Mouse (Mus musculus): ENCODE data around the gene Upk3a. TPM values are rescaled to one million over a fixed set of nuclear protein-coding genes. Genes with fewer than 3 reads are reported as not detected.

Upk3a gene
- polyA plus RNA-seq, 1 experiment from 2014 or later: 0.91 TPM

DNA sequence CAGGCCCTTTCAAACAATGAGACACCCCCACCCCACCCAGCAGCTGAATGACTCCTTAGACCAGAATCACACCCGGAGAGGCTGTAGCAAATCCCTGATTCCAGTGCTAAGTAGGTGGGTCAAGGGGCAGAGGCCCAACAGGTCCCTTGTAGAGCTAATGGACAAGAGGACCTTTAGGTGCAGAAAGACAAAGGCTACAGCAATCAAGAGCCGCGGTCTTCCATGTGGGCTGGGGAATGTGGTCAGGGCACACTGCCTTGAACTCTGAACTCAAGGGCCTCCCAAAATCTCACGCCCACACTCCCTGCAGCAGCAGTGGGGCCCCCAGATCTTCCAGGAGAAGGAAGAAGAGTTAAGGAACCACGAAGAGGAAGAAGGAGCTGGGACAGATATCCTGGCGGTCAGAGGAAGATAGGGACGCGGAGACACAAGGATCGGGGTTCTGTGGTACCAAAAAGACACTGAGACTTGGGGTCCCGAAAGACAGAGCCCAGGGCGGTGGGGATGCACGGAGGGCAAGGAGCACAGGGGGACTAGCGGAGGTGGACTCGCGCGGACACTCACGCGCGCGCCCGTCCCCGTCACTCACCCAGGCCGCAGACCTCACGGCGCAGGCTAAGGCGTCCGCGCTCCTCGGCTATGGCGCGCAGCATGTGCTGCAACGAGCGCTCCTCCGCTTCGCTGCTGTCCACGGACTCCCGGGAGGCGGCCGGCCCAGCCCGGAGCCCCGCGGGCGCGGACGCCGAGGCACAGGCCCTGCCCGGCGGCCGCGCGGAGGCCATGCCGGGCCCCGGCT is 29.7 kb upstream of the Upk3a start:
- peak overlapping the region; percentile 93 for H3K4me3 ChIP-seq
- H3K9me3 ChIP-seq: no peaks in the 10 kb centered on the region
- H3K27ac ChIP-seq (replicated peaks): peak overlapping the region; percentile 78
- H3K36me3 ChIP-seq: no peaks in the 10 kb centered on the region
- peaks cover 51% of the 10 kb centered on the region for H3K4me1 ChIP-seq (replicated peaks)
- peak overlapping the region; percentile 94 for H3K9ac ChIP-seq
- H3K27me3 ChIP-seq: no peaks in the 10 kb centered on the region
- 0% methylated on average over 42 of the region's 53 CpGs for WGBS
- peak overlapping the region; percentile 78 for H3K4me2 ChIP-seq
- peak; percentile 62 for ATAC-seq (ENCODE audit: low FRiP score, low read depth)

DNA sequence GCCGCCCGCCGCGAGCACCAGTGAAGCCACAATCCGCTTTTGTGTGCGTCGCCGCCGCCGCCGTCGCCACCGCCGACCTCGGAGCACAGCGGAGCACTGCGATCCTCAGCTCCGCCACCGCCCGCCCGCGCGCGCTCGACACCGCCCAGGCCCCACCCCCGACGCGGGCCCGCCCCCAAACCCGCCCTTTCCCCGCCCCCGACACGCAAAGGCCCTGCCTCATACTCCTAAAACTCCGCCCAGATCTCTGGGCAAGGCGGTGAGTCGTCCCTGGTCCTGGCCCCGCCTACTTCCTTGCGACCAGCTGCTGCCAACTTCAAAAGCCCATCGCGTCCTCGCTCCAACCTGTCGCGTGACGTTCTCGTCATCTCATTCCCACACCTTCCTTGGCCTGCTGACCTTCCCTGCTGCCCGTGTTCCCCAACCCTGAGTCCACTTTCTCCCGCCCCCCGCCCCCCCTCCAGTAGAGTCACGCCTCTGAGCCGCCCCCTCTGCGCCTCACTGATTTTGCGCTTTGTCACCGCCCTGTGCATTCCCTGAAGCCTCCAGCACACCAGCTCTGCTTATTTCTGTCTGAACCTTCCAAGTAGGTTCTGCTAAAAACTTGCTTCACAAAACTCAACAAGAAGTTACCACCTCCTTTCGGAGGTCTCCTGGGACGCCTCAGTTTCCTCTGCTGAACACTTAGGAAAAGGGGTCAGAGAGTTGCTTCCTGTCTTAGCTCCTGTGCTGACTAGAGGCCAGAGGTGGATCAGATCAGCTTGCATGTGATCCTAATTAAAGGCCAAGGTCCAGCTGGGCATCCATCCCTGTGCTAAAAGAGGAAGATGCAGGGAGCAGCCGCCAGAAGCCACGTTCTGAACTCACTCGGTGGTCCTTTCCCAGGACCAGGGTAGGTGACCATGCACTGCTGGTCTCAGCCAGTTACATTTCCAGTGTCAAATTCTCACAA is 28.8 kb upstream of the Upk3a start, which contains the start of gene 5031439G07Rik:
Gene 5031439G07Rik, minus strand, starts transcription at position 678 of the 952 bp plus-strand sequence.
- 2% methylated on average over 51 of the region's 59 CpGs for WGBS
- peak within 1 kb of the TSS; percentile 94 for H3K9ac ChIP-seq
- peaks cover 46% of the 10 kb centered on the region for H3K4me1 ChIP-seq (replicated peaks)
- peak; percentile 90 for ATAC-seq (ENCODE audit: low FRiP score, low read depth)
- no peaks in the 10 kb centered on the region for H3K9me3 ChIP-seq
- H3K27ac ChIP-seq (replicated peaks): peak within 1 kb of the TSS; percentile 78
- no peaks in the 10 kb centered on the region for H3K27me3 ChIP-seq
- peak within 1 kb of the TSS; percentile 78 for H3K4me2 ChIP-seq
- H3K4me3 ChIP-seq: peak within 1 kb of the TSS; percentile 93
- no peaks in the 10 kb centered on the region for H3K36me3 ChIP-seq

DNA sequence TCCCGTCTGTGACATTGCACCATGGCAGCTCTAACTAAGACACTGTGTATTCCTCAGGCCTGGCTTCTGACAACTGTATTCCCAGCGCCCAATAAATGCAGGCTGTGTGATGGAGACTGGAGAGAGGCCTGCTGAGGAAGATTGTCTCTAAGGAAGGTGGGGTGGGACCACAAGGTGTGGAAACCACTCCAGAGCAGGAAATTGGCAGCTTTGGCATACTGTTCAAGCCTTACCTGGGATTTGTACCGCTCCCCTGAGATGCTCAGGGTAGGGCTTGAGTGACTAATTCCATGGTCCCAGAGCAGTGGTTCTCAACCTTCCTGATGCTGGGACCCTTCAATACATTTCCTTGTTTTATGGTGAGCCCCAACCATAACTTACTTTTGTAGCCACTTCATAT is 27.8 kb upstream of the Upk3a start:
- H3K9me3 ChIP-seq: no peaks in the 10 kb centered on the region
- 78% methylated on average over 3 of the region's 3 CpGs for WGBS
- no peak overlapping the region for H3K4me3 ChIP-seq
- no peak overlapping the region for H3K27ac ChIP-seq (replicated peaks)
- no peaks in the 10 kb centered on the region for H3K36me3 ChIP-seq
- H3K4me1 ChIP-seq (replicated peaks): peaks cover 36% of the 10 kb centered on the region
- H3K4me2 ChIP-seq: no peak overlapping the region
- H3K27me3 ChIP-seq: no peaks in the 10 kb centered on the region
- H3K9ac ChIP-seq: no peak overlapping the region
- ATAC-seq (ENCODE audit: low FRiP score, low read depth): no peak

DNA sequence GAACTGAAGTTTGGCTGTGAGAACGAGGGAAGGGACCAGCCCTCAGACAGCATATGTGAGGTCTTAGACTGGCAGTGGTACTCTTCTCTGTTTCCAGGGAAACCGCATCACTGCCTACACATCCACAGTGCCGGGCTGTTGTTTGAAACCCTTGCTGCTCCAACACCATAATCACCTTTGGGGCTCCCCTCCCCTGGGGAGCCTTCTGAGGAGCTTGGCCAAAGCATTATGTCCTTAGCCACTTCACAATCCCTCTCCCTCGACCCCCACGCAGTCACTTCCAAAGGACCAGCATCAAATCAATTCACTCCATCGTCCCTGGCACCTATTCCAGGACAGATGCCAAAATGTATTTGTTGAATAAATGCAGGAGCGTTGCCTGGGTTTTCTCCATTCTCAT is 27.2 kb upstream of the Upk3a start:
- no peak overlapping the region for H3K9ac ChIP-seq
- no peak overlapping the region for H3K27ac ChIP-seq (replicated peaks)
- no peaks in the 10 kb centered on the region for H3K9me3 ChIP-seq
- no peak for ATAC-seq (ENCODE audit: low FRiP score, low read depth)
- no peak overlapping the region for H3K4me2 ChIP-seq
- H3K27me3 ChIP-seq: no peaks in the 10 kb centered on the region
- peaks cover 35% of the 10 kb centered on the region for H3K4me1 ChIP-seq (replicated peaks)
- WGBS: 41% methylated on average over 7 of the region's 7 CpGs
- H3K4me3 ChIP-seq: no peak overlapping the region
- no peaks in the 10 kb centered on the region for H3K36me3 ChIP-seq

DNA sequence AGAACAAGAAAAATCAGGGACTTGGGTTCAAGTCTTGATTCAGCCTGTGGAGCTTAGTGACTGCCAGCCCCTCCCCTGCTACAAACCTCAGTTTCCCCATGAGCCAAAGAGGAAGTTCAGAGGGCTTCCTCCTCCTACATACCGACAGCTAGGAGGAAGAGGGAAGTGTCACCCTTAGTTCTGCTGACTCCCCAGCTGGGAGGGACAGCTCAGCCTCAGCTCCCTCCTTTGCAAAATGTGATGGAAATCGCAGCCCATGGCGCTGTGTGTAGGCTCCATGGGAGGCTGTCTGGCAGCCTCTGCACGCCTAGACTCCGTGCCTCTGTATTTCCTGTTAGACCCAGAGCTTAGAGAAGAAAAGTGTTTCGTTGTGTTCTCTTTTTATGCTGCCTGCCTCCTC is 22.4 kb upstream of the Upk3a start:
- Histone ChIP-seq H3K27ac (replicated peaks) (no peak overlapping the region), H3K9ac (no peak overlapping the region), H3K4me1 (replicated peaks) (peaks cover 3% of the 10 kb centered on the region), H3K4me2 (no peak overlapping the region), H3K4me3 (no peak overlapping the region), H3K27me3 (no peaks in the 10 kb centered on the region), H3K9me3 (no peaks in the 10 kb centered on the region), H3K36me3 (no peaks in the 10 kb centered on the region)
- ATAC-seq (ENCODE audit: low FRiP score, low read depth): no peak
- 39% methylated on average over 6 of the region's 6 CpGs for WGBS

DNA sequence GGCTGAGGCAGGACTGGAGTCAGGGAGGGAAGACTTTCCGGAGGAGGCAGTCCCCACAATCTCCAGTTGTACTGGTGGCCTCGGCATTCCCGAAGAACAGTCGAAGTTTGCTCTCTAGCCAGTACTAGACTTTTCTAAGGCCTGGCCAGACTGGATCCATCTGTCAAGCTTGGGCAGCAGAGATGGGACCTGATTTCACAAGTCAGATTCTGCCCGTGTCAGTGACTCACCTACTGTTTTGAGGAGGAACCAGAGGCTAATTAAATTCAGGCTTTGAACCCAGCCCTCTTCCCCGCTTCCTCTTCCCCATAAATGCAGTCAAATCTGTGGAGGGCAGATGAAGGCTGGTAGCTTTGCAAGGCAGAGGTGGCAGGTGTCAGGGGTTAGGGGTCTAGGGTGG is 21.9 kb upstream of the Upk3a start:
- H3K4me1 ChIP-seq (replicated peaks): no peaks in the 10 kb centered on the region
- no peak overlapping the region for H3K4me2 ChIP-seq
- no peak overlapping the region for H3K9ac ChIP-seq
- H3K9me3 ChIP-seq: no peaks in the 10 kb centered on the region
- no peaks in the 10 kb centered on the region for H3K36me3 ChIP-seq
- no peak for ATAC-seq (ENCODE audit: low FRiP score, low read depth)
- no peaks in the 10 kb centered on the region for H3K27me3 ChIP-seq
- no peak overlapping the region for H3K4me3 ChIP-seq
- H3K27ac ChIP-seq (replicated peaks): no peak overlapping the region
- WGBS: 63% methylated on average over 6 of the region's 6 CpGs

DNA sequence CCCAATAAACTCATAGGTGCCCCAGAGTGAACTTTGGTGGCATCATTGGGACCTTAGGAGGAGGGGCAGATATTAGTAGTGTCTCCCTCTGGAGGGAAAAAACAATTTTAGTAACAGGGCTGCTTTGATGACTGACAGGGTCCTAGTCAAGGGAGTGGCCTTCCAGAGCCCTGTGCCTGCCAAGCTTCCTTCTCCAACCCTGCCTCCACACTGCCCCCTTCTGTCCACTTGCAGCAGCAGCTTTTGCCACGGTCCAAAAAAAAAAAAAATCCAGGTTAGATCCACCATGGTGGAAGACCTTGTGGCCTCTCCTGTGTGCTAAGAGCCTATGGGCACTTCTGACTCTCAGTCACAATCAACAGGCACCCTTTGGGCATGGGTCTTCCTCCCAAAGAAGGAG is 21.0 kb upstream of the Upk3a start:
- H3K27ac ChIP-seq (replicated peaks): no peak overlapping the region
- no peak overlapping the region for H3K4me2 ChIP-seq
- H3K4me1 ChIP-seq (replicated peaks): no peaks in the 10 kb centered on the region
- WGBS: 13% methylated on average over 1 of the region's 1 CpGs
- no peak for ATAC-seq (ENCODE audit: low FRiP score, low read depth)
- H3K4me3 ChIP-seq: no peak overlapping the region
- no peaks in the 10 kb centered on the region for H3K36me3 ChIP-seq
- no peak overlapping the region for H3K9ac ChIP-seq
- no peaks in the 10 kb centered on the region for H3K9me3 ChIP-seq
- H3K27me3 ChIP-seq: no peaks in the 10 kb centered on the region

DNA sequence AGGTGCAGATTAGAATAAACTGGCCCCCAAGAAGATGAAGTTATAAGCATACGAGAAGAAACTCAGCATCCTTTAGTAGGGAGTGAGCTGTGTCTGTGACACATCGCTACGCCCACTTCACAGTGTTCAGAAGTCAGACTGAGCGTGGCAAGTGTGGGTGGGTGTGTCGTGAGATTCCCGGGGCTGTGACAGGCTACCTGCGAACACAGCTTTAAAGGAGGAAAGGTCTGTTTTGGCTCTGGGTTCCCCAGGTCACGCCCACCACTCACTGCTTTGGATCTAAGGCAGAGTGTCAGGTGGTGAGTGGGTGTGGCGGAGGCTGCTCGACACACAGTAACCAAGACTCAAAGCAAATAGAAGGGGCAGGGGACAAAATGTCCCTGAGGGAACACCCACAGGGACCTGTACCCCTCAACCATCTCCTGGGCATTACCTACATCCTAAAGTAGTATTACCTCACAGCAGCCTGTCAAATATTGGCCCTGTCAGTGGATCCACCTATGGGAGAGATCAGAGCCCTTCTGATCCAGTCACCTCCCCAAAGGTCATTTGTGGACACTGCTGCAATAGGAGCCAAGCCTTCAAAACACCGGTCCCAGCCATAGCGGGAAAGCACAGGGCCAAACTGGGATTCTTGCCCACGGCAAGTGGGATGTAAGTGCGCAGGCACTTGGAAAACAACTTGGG is 19.0 kb upstream of the Upk3a start:
- H3K4me2 ChIP-seq: no peak overlapping the region
- WGBS: 79% methylated on average over 14 of the region's 14 CpGs
- ATAC-seq (ENCODE audit: low FRiP score, low read depth): no peak
- no peaks in the 10 kb centered on the region for H3K9me3 ChIP-seq
- no peaks in the 10 kb centered on the region for H3K27me3 ChIP-seq
- H3K36me3 ChIP-seq: no peaks in the 10 kb centered on the region
- no peaks in the 10 kb centered on the region for H3K4me1 ChIP-seq (replicated peaks)
- H3K9ac ChIP-seq: no peak overlapping the region
- no peak overlapping the region for H3K4me3 ChIP-seq
- no peak overlapping the region for H3K27ac ChIP-seq (replicated peaks)

DNA sequence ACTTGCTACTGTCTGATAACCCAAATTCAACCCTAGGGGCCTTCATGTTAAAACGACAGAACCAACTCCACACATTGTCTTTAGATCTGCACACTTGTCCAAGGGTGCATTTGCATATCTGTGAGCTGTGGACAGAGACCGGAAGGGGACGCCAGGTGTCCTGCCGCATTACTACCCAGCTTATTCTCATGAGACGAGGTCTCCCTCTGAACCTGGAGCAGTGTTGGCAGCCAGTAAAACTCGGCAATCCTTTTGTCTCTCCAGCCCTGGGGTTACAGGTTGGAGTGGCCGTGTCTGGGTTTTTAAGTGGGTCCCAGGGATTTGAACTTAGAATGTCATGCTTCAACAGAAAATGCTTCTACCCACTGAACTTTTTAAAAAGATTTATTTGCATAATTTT is 17.0 kb upstream of the Upk3a start:
- 56% methylated on average over 7 of the region's 7 CpGs for WGBS
- Histone ChIP-seq H3K4me3 (no peak overlapping the region), H3K9me3 (no peaks in the 10 kb centered on the region), H3K36me3 (no peaks in the 10 kb centered on the region), H3K9ac (no peak overlapping the region), H3K27me3 (no peaks in the 10 kb centered on the region), H3K4me1 (replicated peaks) (no peaks in the 10 kb centered on the region), H3K4me2 (no peak overlapping the region), H3K27ac (replicated peaks) (no peak overlapping the region)
- no peak for ATAC-seq (ENCODE audit: low FRiP score, low read depth)

DNA sequence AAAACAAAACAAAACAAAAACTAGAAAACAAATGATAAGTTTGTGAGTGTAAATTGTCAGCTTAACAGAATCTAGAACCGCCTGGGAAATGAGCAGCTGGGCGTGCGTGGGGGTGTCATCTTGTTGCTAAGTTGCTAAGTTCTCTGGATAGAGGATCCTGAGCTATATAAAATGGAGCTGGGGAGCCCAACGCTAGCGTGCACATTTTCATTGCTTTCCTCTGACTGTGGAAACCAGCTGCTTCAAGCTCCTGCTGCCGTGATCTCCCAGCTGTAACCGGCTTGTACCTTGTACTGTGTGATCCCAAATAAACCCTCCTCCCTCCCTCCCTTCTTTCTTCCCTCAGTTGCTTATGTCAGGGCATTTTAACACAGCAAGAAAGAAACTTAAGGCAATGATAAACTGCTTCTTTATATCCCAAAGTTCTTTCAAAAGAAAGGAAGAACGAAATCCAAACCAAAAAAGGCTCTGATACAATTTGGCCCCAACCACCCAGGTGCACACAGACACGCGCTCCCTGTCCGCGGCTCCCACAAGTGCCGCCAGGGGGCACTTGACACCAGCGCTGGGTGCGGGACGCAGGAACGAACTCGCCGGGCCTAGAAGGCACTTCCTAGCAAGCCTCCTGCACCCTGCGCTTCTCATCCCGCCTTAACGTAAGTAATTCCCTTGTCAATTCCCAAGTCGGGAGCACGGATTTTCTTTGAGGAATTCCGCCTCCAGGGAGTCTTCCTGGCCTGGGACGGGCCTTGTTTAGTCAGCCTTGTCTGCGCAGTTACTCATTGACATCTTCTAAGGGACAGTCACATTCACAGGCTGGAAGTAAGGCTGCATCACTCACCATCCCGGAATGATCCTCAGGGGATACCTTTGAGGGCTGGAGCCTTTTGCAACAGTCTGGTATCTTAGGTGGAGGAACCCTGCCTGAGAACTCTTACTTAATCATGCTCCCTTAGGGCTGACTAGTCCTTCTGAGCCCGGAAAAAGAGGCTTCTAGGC is 15.7 kb upstream of the Upk3a start:
- no peak overlapping the region for H3K9ac ChIP-seq
- no peak overlapping the region for H3K27ac ChIP-seq (replicated peaks)
- H3K4me2 ChIP-seq: no peak overlapping the region
- no peaks in the 10 kb centered on the region for H3K4me1 ChIP-seq (replicated peaks)
- H3K27me3 ChIP-seq: no peaks in the 10 kb centered on the region
- H3K36me3 ChIP-seq: no peaks in the 10 kb centered on the region
- no peaks in the 10 kb centered on the region for H3K9me3 ChIP-seq
- 19% methylated on average over 29 of the region's 29 CpGs for WGBS
- H3K4me3 ChIP-seq: no peak overlapping the region
- no peak; the same call in 1 of the 2 replicates for ATAC-seq (ENCODE audit: low FRiP score, low read depth)

DNA sequence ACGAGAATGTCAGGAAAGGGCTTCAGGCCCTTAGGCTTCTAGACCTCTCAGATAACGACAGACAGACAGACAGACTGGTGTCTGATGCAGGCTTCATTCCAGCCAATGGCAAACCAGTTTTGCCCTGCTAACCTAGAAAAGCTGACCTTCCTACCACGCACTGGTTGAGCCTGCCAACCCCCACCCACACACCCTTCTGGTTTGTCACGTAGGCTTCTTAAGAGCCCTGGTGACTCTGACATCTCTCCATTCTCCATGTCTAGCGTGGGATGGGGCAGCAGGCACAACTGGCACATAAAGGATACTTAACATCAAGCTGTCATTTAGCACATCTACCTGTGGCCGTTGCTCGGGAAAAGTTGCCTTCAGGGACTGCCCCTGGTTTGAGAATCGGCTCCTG is 7.3 kb upstream of the Upk3a start:
- H3K9ac ChIP-seq: no peak overlapping the region
- WGBS: 83% methylated on average over 8 of the region's 8 CpGs
- no peaks in the 10 kb centered on the region for H3K27me3 ChIP-seq
- H3K4me3 ChIP-seq: no peak overlapping the region
- no peak overlapping the region for H3K4me2 ChIP-seq
- ATAC-seq (ENCODE audit: low FRiP score, low read depth): no peak
- peaks cover 7% of the 10 kb centered on the region; the same call in 1 of the 2 replicates for H3K4me1 ChIP-seq (replicated peaks)
- H3K9me3 ChIP-seq: no peaks in the 10 kb centered on the region
- H3K27ac ChIP-seq (replicated peaks): no peak overlapping the region
- H3K36me3 ChIP-seq: no peaks in the 10 kb centered on the region
